Mouse (Mus musculus) gastrocnemius, adult 8-10 months (tissue): ENCODE results near the gene Gm5294. TPM values are rescaled to one million over a fixed set of nuclear protein-coding genes. Genes with fewer than 3 reads are reported as not detected.

Experiments
- DNase-seq, 2 experiments: peaks; one replicate each; pipeline ENCODE4 v3.0.0; 2022; ENCODE audit warnings: low spot score in 2 of 2
- total RNA-seq, 4 experiments: library from RNA; stranded (reverse); gene quantifications; 2 replicates each; pipeline ENCODE4 v1.2.4; 2022

Gene Gm5294
- total RNA-seq, 4 experiments from 2014 or later, result not detected

- peak; percentile 85 to 88 for DNase-seq
Observed at GRCm38 (mm10) chr5:138848102-138848501, 28.2 kb downstream of the Gm5294 start.

GRCm38 (mm10) chr5:138849682-138850461, 30.0 kb downstream of the Gm5294 start:
- DNase-seq, result no peak

- no peak for DNase-seq
Observed at GRCm38 (mm10) chr5:138850462-138850844, 30.6 kb downstream of the Gm5294 start.

GRCm38 (mm10) chr5:138851296-138851780, 31.5 kb downstream of the Gm5294 start:
- DNase-seq, result no peak

GRCm38 (mm10) chr5:138852151-138852550, 32.3 kb downstream of the Gm5294 start:
- DNase-seq, result no peak

- DNase-seq, result no peak
Observed at GRCm38 (mm10) chr5:138853349-138853748, 33.5 kb downstream of the Gm5294 start.

- peak; percentile 68 to 79 for DNase-seq
Observed at GRCm38 (mm10) chr5:138857010-138857617, 37.2 kb downstream of the Gm5294 start.

GRCm38 (mm10) chr5:138857811-138858251, 38.0 kb downstream of the Gm5294 start:
- DNase-seq, result no peak

- no peak for DNase-seq
Observed at GRCm38 (mm10) chr5:138863681-138864146, 43.8 kb downstream of the Gm5294 start.

- DNase-seq, result no peak
Observed at GRCm38 (mm10) chr5:138864166-138864565, 44.3 kb downstream of the Gm5294 start.

GRCm38 (mm10) chr5:138864880-138865279, 45.0 kb downstream of the Gm5294 start:
- no peak for DNase-seq

- no peak for DNase-seq
Observed at GRCm38 (mm10) chr5:138865637-138866036, 45.8 kb downstream of the Gm5294 start.

Other genes starting within 250 kb of the Gm5294 start
- 10 to 100 TPM; 13.9 to 19.7 (median 17.5) TPM for gene Zfp68, start 200.3 kb upstream of the Gm5294 start, total RNA-seq
- gene A430033K04Rik, start 197.2 kb upstream of the Gm5294 start, total RNA-seq, result 1 to 10 TPM; 2.3 to 2.9 (median 2.8) TPM
- 10 to 100 TPM; 12.8 to 30.8 (median 19.1) TPM for gene Fam20c, start 65.6 kb upstream of the Gm5294 start, total RNA-seq
- gene Pdgfa, start 177.3 kb downstream of the Gm5294 start, total RNA-seq, result 10 to 100 TPM; 19.8 to 32.1 (median 25.2) TPM